Mouse (Mus musculus) megakaryocyte, embryonic 14.5 days (primary cell): Measurements from ENCODE around the gene Ywhah. TPM values are rescaled to one million over a fixed set of nuclear protein-coding genes. Genes with fewer than 3 reads are reported as not detected.

Source experiments
- H3K27me3 ChIP-seq: replicated peaks from 2 replicates; pipeline ENCODE3; 2012; ENCODE audit warnings: inconsistent platforms
- H3K36me3 ChIP-seq: replicated peaks from 2 replicates; pipeline ENCODE3; 2012; ENCODE audit warnings: low read length, inconsistent platforms, mixed read lengths
- H3K4me1 ChIP-seq: 2 replicates; pipeline ENCODE4 v1.6.1; 2012; ENCODE audit warnings: inconsistent platforms
- H3K4me3 ChIP-seq: replicated peaks from 2 replicates; pipeline ENCODE3; 2012; ENCODE audit warnings: moderate library complexity, mild to moderate bottlenecking, inconsistent platforms
- H3K9me3 ChIP-seq: 2 replicates; pipeline ENCODE4 v1.6.1; 2012; ENCODE audit warnings: inconsistent platforms
- FLI1 ChIP-seq: IDR thresholded peaks from 2 replicates; pipeline ENCODE4 v1.6.1; 2012; ENCODE audit warnings: low read length, inconsistent platforms, mixed read lengths
- GATA1 ChIP-seq: IDR thresholded peaks from 3 replicates; pipeline ENCODE4 v1.6.1; 2012; ENCODE audit warnings: mixed read lengths, low read length, inconsistent platforms, borderline replicate concordance
- polyA plus RNA-seq: library from polyadenylated mRNA; stranded (reverse); fragments of >175 nt; gene quantifications from 2 replicates; pipeline ENCODE4 v1.2.3, GENCODE M21; 2012; ENCODE audit warnings: low replicate concordance; ENCODE audit not compliant: insufficient read depth

Gene Ywhah
- polyA plus RNA-seq, 1 experiment: 241 TPM

- no peaks in the 10 kb centered on the region for H3K36me3 ChIP-seq
- H3K4me3 ChIP-seq: no peak overlapping the region
- no peaks in the 10 kb centered on the region for H3K9me3 ChIP-seq
- H3K4me1 ChIP-seq: peaks cover 77% of the 10 kb centered on the region
- peaks cover 39% of the 10 kb centered on the region for H3K27me3 ChIP-seq
- TF ChIP-seq GATA1 (no peak), FLI1 (no peak)
Measured at GRCm38 (mm10) chr5:33009818-33010812, 8.5 kb upstream of the Ywhah start.

- H3K36me3 ChIP-seq: no peaks in the 10 kb centered on the region
- H3K4me1 ChIP-seq: peaks cover 77% of the 10 kb centered on the region
- H3K27me3 ChIP-seq: peaks cover 39% of the 10 kb centered on the region
- TF ChIP-seq FLI1 (no peak), GATA1 (no peak)
- no peak overlapping the region for H3K4me3 ChIP-seq
- H3K9me3 ChIP-seq: no peaks in the 10 kb centered on the region
Measured at GRCm38 (mm10) chr5:33011132-33012106, 7.2 kb upstream of the Ywhah start.

- H3K27me3 ChIP-seq: peaks cover 34% of the 10 kb centered on the region
- peaks cover 69% of the 10 kb centered on the region for H3K4me1 ChIP-seq
- no peak for TF ChIP-seq FLI1
- no peak for TF ChIP-seq GATA1
- H3K9me3 ChIP-seq: no peaks in the 10 kb centered on the region
- no peaks in the 10 kb centered on the region for H3K36me3 ChIP-seq
- no peak overlapping the region for H3K4me3 ChIP-seq
Measured at GRCm38 (mm10) chr5:33014096-33014495, 4.5 kb upstream of the Ywhah start.

- no peak for TF ChIP-seq GATA1
- TF ChIP-seq FLI1: no peak
- peaks cover 32% of the 10 kb centered on the region for H3K27me3 ChIP-seq
- peaks cover 3% of the 10 kb centered on the region for H3K36me3 ChIP-seq
- no peaks in the 10 kb centered on the region for H3K9me3 ChIP-seq
- peak overlapping the region; percentile 84 for H3K4me3 ChIP-seq
- H3K4me1 ChIP-seq: peaks cover 57% of the 10 kb centered on the region
Measured at GRCm38 (mm10) chr5:33015579-33015978, 3.0 kb upstream of the Ywhah start.

- H3K36me3 ChIP-seq: peaks cover 25% of the 10 kb centered on the region
- peaks cover 11% of the 10 kb centered on the region for H3K27me3 ChIP-seq
- H3K9me3 ChIP-seq: no peaks in the 10 kb centered on the region
- H3K4me1 ChIP-seq: peaks cover 62% of the 10 kb centered on the region
- H3K4me3 ChIP-seq: peak overlapping the region; percentile 96
- no peak for TF ChIP-seq FLI1
- no peak for TF ChIP-seq GATA1
Measured at GRCm38 (mm10) chr5:33018189-33018560, 441 bp upstream of the Ywhah start.

GRCm38 (mm10) chr5:33019426-33019821, 808 bp downstream of the Ywhah start:
- TF ChIP-seq FLI1 (no peak), GATA1 (no peak)
- no peaks in the 10 kb centered on the region for H3K9me3 ChIP-seq
- peak overlapping the region; percentile 96 for H3K4me3 ChIP-seq
- H3K4me1 ChIP-seq: peaks cover 70% of the 10 kb centered on the region
- peaks cover 38% of the 10 kb centered on the region for H3K36me3 ChIP-seq
- peaks cover under 1% of the 10 kb centered on the region for H3K27me3 ChIP-seq

GRCm38 (mm10) chr5:33021622-33022021, 3.0 kb downstream of the Ywhah start:
- Histone ChIP-seq H3K4me1 (peaks cover 63% of the 10 kb centered on the region), H3K4me3 (peak overlapping the region; percentile 87), H3K36me3 (peaks cover 59% of the 10 kb centered on the region), H3K27me3 (no peaks in the 10 kb centered on the region), H3K9me3 (no peaks in the 10 kb centered on the region)
- TF ChIP-seq GATA1 (no peak), FLI1 (no peak)

GRCm38 (mm10) chr5:33023337-33023736, 4.7 kb downstream of the Ywhah start:
- no peaks in the 10 kb centered on the region for H3K9me3 ChIP-seq
- H3K27me3 ChIP-seq: no peaks in the 10 kb centered on the region
- peaks cover 48% of the 10 kb centered on the region for H3K4me1 ChIP-seq
- no peak for TF ChIP-seq GATA1
- no peak for TF ChIP-seq FLI1
- H3K36me3 ChIP-seq: peaks cover 65% of the 10 kb centered on the region
- H3K4me3 ChIP-seq: peak overlapping the region; percentile 67

- Histone ChIP-seq H3K36me3 (peaks cover 76% of the 10 kb centered on the region), H3K4me1 (peaks cover 54% of the 10 kb centered on the region), H3K4me3 (peak overlapping the region; percentile 4), H3K9me3 (no peaks in the 10 kb centered on the region), H3K27me3 (no peaks in the 10 kb centered on the region)
- TF ChIP-seq GATA1 (no peak), FLI1 (no peak)
Measured at GRCm38 (mm10) chr5:33024474-33024873, 5.9 kb downstream of the Ywhah start.

- H3K9me3 ChIP-seq: no peaks in the 10 kb centered on the region
- H3K36me3 ChIP-seq: peaks cover 46% of the 10 kb centered on the region
- H3K27me3 ChIP-seq: no peaks in the 10 kb centered on the region
- peaks cover 30% of the 10 kb centered on the region for H3K4me1 ChIP-seq
- H3K4me3 ChIP-seq: no peak overlapping the region
- TF ChIP-seq FLI1 (no peak), GATA1 (no peak)
Measured at GRCm38 (mm10) chr5:33028656-33029055, 10.0 kb downstream of the Ywhah start.
